Mouse (Mus musculus): ENCODE results near the gene Myh1. TPM values are rescaled to one million over a fixed set of nuclear protein-coding genes. Genes with fewer than 3 reads are reported as not detected.
A peak's percentile ranks its signal among the peaks of the same experiment; 100 is the strongest.

Myh1 gene
- 1.0 and 1.2 TPM in 2 replicates for polyA plus RNA-seq (2015; fragmentation: Nextera tagmentation; extraction: Ambion mirVana)

- Histone ChIP-seq H3K9me3 (no peaks in the 10 kb centered on the region), H3K4me2 (no peak within 1 kb of the TSS), H3K4me3 (no peak within 1 kb of the TSS), H3K27me3 (no peaks in the 10 kb centered on the region), H3K27ac (no peak within 1 kb of the TSS), H3K9ac (no peak within 1 kb of the TSS), H3K36me3 (no peaks in the 10 kb centered on the region), H3K4me1 (no peaks in the 10 kb centered on the region)
- no peak for ATAC-seq (ENCODE audit: insufficient number of reproducible peaks, low FRiP score, low TSS enrichment, low read depth)
- 66% methylated on average over 4 of the region's 4 CpGs for WGBS
Measured at GRCm38 (mm10) chr11:67199752-67200151, at the start of gene Myh1. Gene Myh1, plus strand, starts transcription at chr11:67200052.

GRCm38 (mm10) chr11:67150237-67150636, 49.6 kb upstream of the Myh1 start:
- Histone ChIP-seq H3K36me3 (no peaks in the 10 kb centered on the region), H3K4me3 (no peak overlapping the region), H3K4me2 (no peak overlapping the region), H3K27ac (no peak overlapping the region), H3K4me1 (peaks cover 3% of the 10 kb centered on the region; the same call in 1 of the 2 replicates), H3K27me3 (no peaks in the 10 kb centered on the region), H3K9me3 (no peaks in the 10 kb centered on the region), H3K9ac (no peak overlapping the region)
- ATAC-seq (ENCODE audit: insufficient number of reproducible peaks, low FRiP score, low TSS enrichment, low read depth): no peak
- WGBS: 88% methylated on average over 2 of the region's 2 CpGs

GRCm38 (mm10) chr11:67151159-67151558, 48.7 kb upstream of the Myh1 start:
- H3K4me2 ChIP-seq: no peak overlapping the region
- WGBS: 56% methylated on average over 3 of the region's 3 CpGs
- H3K36me3 ChIP-seq: no peaks in the 10 kb centered on the region
- H3K27ac ChIP-seq: no peak overlapping the region
- no peak for ATAC-seq (ENCODE audit: insufficient number of reproducible peaks, low FRiP score, low TSS enrichment, low read depth)
- peaks cover 3% of the 10 kb centered on the region; the same call in 1 of the 2 replicates for H3K4me1 ChIP-seq
- H3K9me3 ChIP-seq: no peaks in the 10 kb centered on the region
- H3K4me3 ChIP-seq: no peak overlapping the region
- H3K27me3 ChIP-seq: no peaks in the 10 kb centered on the region
- no peak overlapping the region for H3K9ac ChIP-seq

- no peaks in the 10 kb centered on the region for H3K9me3 ChIP-seq
- peak; percentile 61; the same call in 1 of the 2 replicates for ATAC-seq (ENCODE audit: insufficient number of reproducible peaks, low FRiP score, low TSS enrichment, low read depth)
- peaks cover 3% of the 10 kb centered on the region; the same call in 1 of the 2 replicates for H3K4me1 ChIP-seq
- H3K27me3 ChIP-seq: no peaks in the 10 kb centered on the region
- 69% methylated on average over 16 of the region's 16 CpGs for WGBS
- H3K4me2 ChIP-seq: no peak overlapping the region
- no peak overlapping the region for H3K4me3 ChIP-seq
- H3K9ac ChIP-seq: no peak overlapping the region
- H3K36me3 ChIP-seq: no peaks in the 10 kb centered on the region
- H3K27ac ChIP-seq: no peak overlapping the region
Measured at GRCm38 (mm10) chr11:67151651-67152630, 47.9 kb upstream of the Myh1 start.

GRCm38 (mm10) chr11:67153123-67153522, 46.7 kb upstream of the Myh1 start:
- H3K27ac ChIP-seq: no peak overlapping the region
- H3K9ac ChIP-seq: no peak overlapping the region
- H3K4me1 ChIP-seq: peaks cover 3% of the 10 kb centered on the region; the same call in 1 of the 2 replicates
- no peak overlapping the region for H3K4me2 ChIP-seq
- WGBS: 30% methylated on average over 1 of the region's 1 CpGs
- ATAC-seq (ENCODE audit: insufficient number of reproducible peaks, low FRiP score, low TSS enrichment, low read depth): no peak
- H3K4me3 ChIP-seq: no peak overlapping the region
- H3K27me3 ChIP-seq: no peaks in the 10 kb centered on the region
- H3K9me3 ChIP-seq: no peaks in the 10 kb centered on the region
- no peaks in the 10 kb centered on the region for H3K36me3 ChIP-seq

- H3K27ac ChIP-seq: no peak overlapping the region
- WGBS: 71% methylated on average over 1 of the region's 1 CpGs
Measured at GRCm38 (mm10) chr11:67153843-67154242, 46.0 kb upstream of the Myh1 start.

GRCm38 (mm10) chr11:67155650-67156049, 44.2 kb upstream of the Myh1 start:
- 55% methylated on average over 2 of the region's 2 CpGs for WGBS
- Histone ChIP-seq H3K9me3 (no peaks in the 10 kb centered on the region), H3K9ac (no peak overlapping the region), H3K4me2 (no peak overlapping the region), H3K36me3 (no peaks in the 10 kb centered on the region), H3K27me3 (no peaks in the 10 kb centered on the region), H3K27ac (no peak overlapping the region), H3K4me3 (no peak overlapping the region), H3K4me1 (peaks cover 3% of the 10 kb centered on the region; the same call in 1 of the 2 replicates)
- no peak for ATAC-seq (ENCODE audit: insufficient number of reproducible peaks, low FRiP score, low TSS enrichment, low read depth)

More at GRCm38 (mm10) chr11:67153843-67154242, 46.0 kb upstream of the Myh1 start:
- no peak overlapping the region for H3K4me3 ChIP-seq
- ATAC-seq (ENCODE audit: insufficient number of reproducible peaks, low FRiP score, low TSS enrichment, low read depth): no peak
- no peak overlapping the region for H3K9ac ChIP-seq
- H3K9me3 ChIP-seq: no peaks in the 10 kb centered on the region
- no peaks in the 10 kb centered on the region for H3K27me3 ChIP-seq
- peaks cover 3% of the 10 kb centered on the region; the same call in 1 of the 2 replicates for H3K4me1 ChIP-seq
- H3K36me3 ChIP-seq: no peaks in the 10 kb centered on the region
- H3K4me2 ChIP-seq: no peak overlapping the region

GRCm38 (mm10) chr11:67160131-67160530, 39.7 kb upstream of the Myh1 start:
- WGBS: 81% methylated on average over 3 of the region's 3 CpGs
- Histone ChIP-seq H3K27ac (no peak overlapping the region), H3K4me1 (no peaks in the 10 kb centered on the region)

GRCm38 (mm10) chr11:67163701-67164100, 36.2 kb upstream of the Myh1 start:
- no peak overlapping the region for H3K9ac ChIP-seq
- no peaks in the 10 kb centered on the region for H3K36me3 ChIP-seq
- no peak overlapping the region for H3K27ac ChIP-seq
- ATAC-seq (ENCODE audit: insufficient number of reproducible peaks, low FRiP score, low TSS enrichment, low read depth): no peak
- H3K9me3 ChIP-seq: no peaks in the 10 kb centered on the region
- H3K4me1 ChIP-seq: no peaks in the 10 kb centered on the region
- no peaks in the 10 kb centered on the region for H3K27me3 ChIP-seq
- H3K4me2 ChIP-seq: no peak overlapping the region
- no peak overlapping the region for H3K4me3 ChIP-seq
- 83% methylated on average over 4 of the region's 4 CpGs for WGBS

More at GRCm38 (mm10) chr11:67160131-67160530, 39.7 kb upstream of the Myh1 start:
- no peaks in the 10 kb centered on the region for H3K36me3 ChIP-seq
- no peaks in the 10 kb centered on the region for H3K9me3 ChIP-seq
- no peaks in the 10 kb centered on the region for H3K27me3 ChIP-seq
- no peak overlapping the region for H3K4me3 ChIP-seq
- no peak overlapping the region for H3K9ac ChIP-seq
- ATAC-seq (ENCODE audit: insufficient number of reproducible peaks, low FRiP score, low TSS enrichment, low read depth): no peak
- no peak overlapping the region for H3K4me2 ChIP-seq

- WGBS: 60% methylated on average over 5 of the region's 5 CpGs
- Histone ChIP-seq H3K9ac (no peak overlapping the region), H3K9me3 (no peaks in the 10 kb centered on the region), H3K27me3 (no peaks in the 10 kb centered on the region), H3K27ac (no peak overlapping the region), H3K36me3 (no peaks in the 10 kb centered on the region), H3K4me2 (no peak overlapping the region), H3K4me1 (no peaks in the 10 kb centered on the region), H3K4me3 (no peak overlapping the region)
- no peak for ATAC-seq (ENCODE audit: insufficient number of reproducible peaks, low FRiP score, low TSS enrichment, low read depth)
Measured at GRCm38 (mm10) chr11:67164851-67165250, 35.0 kb upstream of the Myh1 start.

- Histone ChIP-seq H3K4me2 (no peak overlapping the region), H3K27ac (no peak overlapping the region), H3K9ac (no peak overlapping the region), H3K36me3 (no peaks in the 10 kb centered on the region), H3K4me3 (no peak overlapping the region), H3K9me3 (no peaks in the 10 kb centered on the region), H3K27me3 (no peaks in the 10 kb centered on the region), H3K4me1 (no peaks in the 10 kb centered on the region)
- ATAC-seq (ENCODE audit: insufficient number of reproducible peaks, low FRiP score, low TSS enrichment, low read depth): no peak
- 57% methylated on average over 5 of the region's 5 CpGs for WGBS
Measured at GRCm38 (mm10) chr11:67169301-67169700, 30.6 kb upstream of the Myh1 start.

- no peak within 1 kb of the TSS for H3K27ac ChIP-seq
- H3K9ac ChIP-seq: no peak within 1 kb of the TSS
- no peak within 1 kb of the TSS for H3K4me2 ChIP-seq
- no peak within 1 kb of the TSS for H3K4me3 ChIP-seq
- no peaks in the 10 kb centered on the region for H3K4me1 ChIP-seq
- H3K9me3 ChIP-seq: no peaks in the 10 kb centered on the region
- WGBS: 71% methylated on average over 14 of the region's 14 CpGs
- ATAC-seq (ENCODE audit: insufficient number of reproducible peaks, low FRiP score, low TSS enrichment, low read depth): no peak
- no peaks in the 10 kb centered on the region for H3K36me3 ChIP-seq
- H3K27me3 ChIP-seq: no peaks in the 10 kb centered on the region
Measured at GRCm38 (mm10) chr11:67170727-67171126, 29.1 kb upstream of the Myh1 start, which contains the start of gene Myh2. Gene Myh2, plus strand, starts transcription at chr11:67171027.
